ENCODE assay signal across 8 mouse cellular contexts in the genomic region with DNA sequence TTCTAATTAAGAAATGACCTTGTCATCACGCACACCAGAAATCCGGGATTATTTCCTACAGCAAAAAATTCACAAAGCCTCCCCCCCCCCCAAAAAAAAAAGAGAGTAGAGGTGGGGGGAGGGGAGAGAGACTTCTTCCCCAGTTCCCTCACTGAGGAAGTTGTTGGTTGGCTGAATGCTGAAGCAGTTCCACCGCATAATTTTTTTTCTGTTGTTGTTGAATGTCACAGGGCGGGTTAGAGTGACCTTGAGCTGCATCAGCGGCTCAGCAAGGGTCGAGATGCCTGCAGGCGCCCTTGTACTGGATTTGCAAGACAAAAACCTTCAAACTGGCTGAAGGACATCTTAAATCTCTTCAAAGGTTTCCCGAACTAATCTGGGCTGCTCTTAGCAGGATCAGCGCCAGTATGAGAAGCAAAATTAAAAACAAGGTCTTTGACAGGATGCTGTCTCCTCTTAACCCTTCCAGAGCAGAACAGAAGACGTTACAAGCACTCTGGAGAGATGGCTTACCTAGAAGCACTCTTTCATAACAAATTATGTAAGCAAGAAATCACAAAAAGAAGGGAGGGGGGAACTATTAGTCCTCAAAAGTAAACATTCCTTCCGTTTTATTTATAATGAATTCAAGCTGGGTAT. TPM values are rescaled to one million over a fixed set of nuclear protein-coding genes. Genes with fewer than 3 reads are reported as not detected.
DNase-seq lines count a peak whose midpoint lies in the region; ATAC-seq and TF ChIP-seq lines count a peak whose summit lies in the region.

No protein-coding gene starts in this region.

- no peak for DNase-seq in left cerebral cortex, adult 2 months (ENCODE audit: extremely low spot score in 1 of 2, low spot score in 2 of 2)
- no peak for DNase-seq in left cerebral cortex, postnatal 10 days (ENCODE audit: extremely low spot score in 1 of 2, low spot score in 2 of 2)
- peak; percentile 60 to 61 for DNase-seq in kidney, postnatal 36 days
- DNase-seq in retina, postnatal 1 day: peak; percentile 71
- DNase-seq in layer of hippocampus, adult 11-12 months (ENCODE audit: low spot score): no peak
- no peak for DNase-seq in c-Kit-positive CD71-positive TER-119-positive erythroid progenitor cells, embryonic 14.5 days (ENCODE audit: low spot score)

- no peaks in the 10 kb centered on the region for H3K27me3 ChIP-seq in heart, embryonic 14.5 days (ENCODE audit: control insufficient read depth, insufficient read depth, low read length)

- H3K4me1 ChIP-seq in brown adipose tissue, adult 24 weeks (ENCODE audit: control insufficient read depth, insufficient read depth, insufficient read length, low read length): peaks cover 18% of the 10 kb centered on the region
- H3K4me1 ChIP-seq in heart, embryonic 14.5 days (ENCODE audit: control insufficient read depth in 2 of 2, insufficient read depth in 2 of 2, low read length in 2 of 2): peaks cover 4 to 31% of the 10 kb centered on the region in 2 experiments; a peak in 3 of 4 replicates

- peak overlapping the region; percentile 38 for H3K4me3 ChIP-seq in left cerebral cortex, adult 2 months
- no peak overlapping the region for H3K4me3 ChIP-seq in brown adipose tissue, adult 24 weeks (ENCODE audit: insufficient read depth, low read depth, low read length)
- H3K4me3 ChIP-seq in heart, embryonic 14.5 days (ENCODE audit: control insufficient read depth in 1 of 2, insufficient read depth in 1 of 2, low read depth in 1 of 2, low read length in 2 of 2): peak overlapping the region in 1 of 2 experiments; percentile 10; a peak in 2 of 4 replicates

- H3K9ac ChIP-seq in heart, embryonic 14.5 days (ENCODE audit: low read length): peak overlapping the region; percentile 60

- no peak for TF ChIP-seq CTCF in left cerebral cortex, adult 2 months (IDR thresholded peaks at IDR 0.05)

- no peak for ATAC-seq in heart, embryonic 14.5 days (ENCODE audit: insufficient number of reproducible peaks, insufficient read depth, low FRiP score, low read depth)

- H3K36me3 ChIP-seq in heart, embryonic 14.5 days (ENCODE audit: control insufficient read depth, insufficient read depth, low read length): 0 out of 2 replicates have a peak, but pooled peaks cover 2% of the 10 kb centered on the region

- peak overlapping the region; percentile 94 for H3K27ac ChIP-seq in left cerebral cortex, adult 2 months
- peak overlapping the region; percentile 55 for H3K27ac ChIP-seq in brown adipose tissue, adult 24 weeks (replicated peaks; ENCODE audit: low read depth, low read length)
- H3K27ac ChIP-seq in heart, embryonic 14.5 days (replicated peaks in 1 of 2; ENCODE audit: control insufficient read depth in 1 of 2, insufficient read depth in 1 of 2, low read depth in 2 of 2, low read length in 2 of 2): peak overlapping the region; percentile 73

- 9% methylated on average over 11 of the region's 11 CpGs for WGBS in heart, embryonic 14.5 days

- intact Hi-C loops in left cerebral cortex, adult 2 months (cut with DNase I): no loop called here
- intact Hi-C loops in left cerebral cortex, postnatal 10 days (cut with DNase I): no loop called here

- no peaks in the 10 kb centered on the region for H3K9me3 ChIP-seq in heart, embryonic 14.5 days (ENCODE audit: control insufficient read depth, low read length)

- H3K4me2 ChIP-seq in heart, embryonic 14.5 days (ENCODE audit: low read length): peak overlapping the region; percentile 63

RNA-seq across cellular contexts. Expression of a gene that starts 52.0 kb away (rescaled TPM):
- 10 to 100 TPM; 53.4 to 54.3 TPM for total RNA-seq in left cerebral cortex, adult 2 months (2021)
- total RNA-seq in left cerebral cortex, postnatal 10 days (2021): 10 to 100 TPM; 83.4 to 86.9 TPM
- 6.3 and 9.4 TPM in 2 replicates for polyA plus RNA-seq in brown adipose tissue, adult 24 weeks (2012; ENCODE audit: insufficient read depth, insufficient read length, missing spikeins)
- 20.2 and 20.8 TPM in 2 replicates for polyA plus RNA-seq in heart, embryonic 14.5 days (2014; fragmentation: Nextera tagmentation; extraction: Ambion mirVana)

Comparison
In these comparisons a context has a peak if more than half of its experiments do, and no peak if none do; other contexts are left out.
1. DNase-seq: peak in kidney, postnatal 36 days (2 of 2) and retina, postnatal 1 day (single experiment); none in left cerebral cortex, adult 2 months (0 of 2), left cerebral cortex, postnatal 10 days (0 of 2), layer of hippocampus, adult 11-12 months (single experiment) and c-Kit-positive CD71-positive TER-119-positive erythroid progenitor cells, embryonic 14.5 days (single experiment).
2. Peak in every context shown above with its lines, with median percentiles within 50 percentile points of each other: H3K27ac ChIP-seq.